Mouse (Mus musculus) C2C12 (cell line): ENCODE measurements around the gene Ubxn6.

ENCODE experiments used
- CTCF ChIP-seq: IDR thresholded peaks from one replicate; pipeline ENCODE4 v1.5.1; 2011; ENCODE audit not compliant: control insufficient read depth, insufficient read depth, insufficient read length
- MAX ChIP-seq: IDR thresholded peaks from one replicate; pipeline ENCODE4 v1.6.1; 2011; ENCODE audit warnings: mild to moderate bottlenecking, control low read depth
- MYOD1 ChIP-seq: IDR thresholded peaks from one replicate; pipeline ENCODE4 v1.6.1; 2011; ENCODE audit warnings: low read depth; ENCODE audit not compliant: control insufficient read depth, insufficient read length
- MYOG ChIP-seq: IDR thresholded peaks from one replicate; pipeline ENCODE4 v1.6.1; 2011; ENCODE audit not compliant: control insufficient read depth, insufficient read length; ENCODE audit errors: extremely low read depth
- USF1 ChIP-seq: IDR thresholded peaks from one replicate; pipeline ENCODE4 v1.6.1; 2011; ENCODE audit warnings: low read depth, mild to moderate bottlenecking, control low read depth, moderate library complexity

DNA sequence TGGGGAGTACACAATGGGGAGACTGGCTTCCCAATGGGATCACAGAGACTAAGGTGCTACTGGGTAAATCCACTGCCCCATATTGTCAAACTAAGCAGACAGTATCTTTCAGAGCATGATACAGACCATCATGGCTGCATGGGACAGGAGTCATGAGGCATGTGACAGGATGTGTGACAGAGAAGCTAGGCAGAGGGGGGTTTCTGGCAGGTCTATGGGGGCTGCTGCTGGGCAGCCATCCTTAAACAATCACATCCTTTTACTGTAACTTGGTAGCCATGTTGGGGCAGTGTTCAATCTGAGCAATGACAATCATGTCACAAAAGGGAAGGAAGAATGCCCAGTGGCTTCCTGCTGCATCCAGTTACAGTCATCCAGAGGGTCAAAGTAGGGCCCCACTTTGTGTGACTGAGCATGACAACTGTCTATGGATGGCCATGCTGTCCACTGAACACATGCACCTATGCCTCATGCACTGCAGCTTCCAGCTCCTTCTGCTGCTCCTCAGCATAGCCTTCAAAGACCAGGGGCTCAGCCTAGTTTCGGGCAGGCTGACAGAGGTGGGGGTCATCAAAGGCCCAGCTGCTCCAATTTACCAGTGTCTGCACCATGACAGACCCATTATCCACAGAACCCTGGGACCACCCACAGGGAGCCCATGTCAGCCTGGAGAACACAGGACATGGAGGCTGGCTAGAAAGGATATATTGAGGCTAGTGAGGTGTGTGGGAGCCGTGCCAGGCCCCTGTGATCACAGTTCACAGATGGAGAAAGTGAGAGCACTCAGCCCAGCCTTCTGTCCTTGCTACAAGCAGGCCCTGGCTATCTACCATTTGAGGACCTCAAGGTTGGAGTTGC lies 52.5 kb downstream of the Ubxn6 start:
- TF ChIP-seq CTCF: no peak
- no peak for TF ChIP-seq MYOD1
- TF ChIP-seq MAX: no peak
- no peak for TF ChIP-seq USF1
- TF ChIP-seq MYOG: no peak
